Mouse (Mus musculus): ENCODE results near the gene Znhit6. TPM values are rescaled to one million over a fixed set of nuclear protein-coding genes. Genes with fewer than 3 reads are reported as not detected.
A peak's percentile ranks its signal among the peaks of the same experiment; 100 is the strongest.

The Znhit6 gene
- 10 to 100 TPM; 20.8 to 23.5 TPM for total RNA-seq (2021)
- long read RNA-seq, experiment 1, transcript Znhit6-206 (11 exons, 1,127 nt), result major isoform, 9 of 21 reads
- long read RNA-seq, experiment 1, partial matches to known transcripts, result 8 of 21 reads
- long read RNA-seq, experiment 1, other reads (novel, unspliced or antisense), result 0 of 21 reads
- long read RNA-seq, experiment 2, transcript Znhit6-201 (10 exons, 2,339 nt), result major isoform, 23 of 32 reads
- long read RNA-seq, experiment 2, partial matches to known transcripts, result 3 of 32 reads
- long read RNA-seq, experiment 2, other reads (novel, unspliced or antisense), result 4 of 32 reads

GRCm38 (mm10) chr3:145575743-145576481 is at the start of gene Znhit6:
Gene Znhit6 (plus strand): TSS chr3:145576205.
- DNase-seq (ENCODE audit: low spot score in 2 of 2), result peak; percentile 68 to 82

DNA sequence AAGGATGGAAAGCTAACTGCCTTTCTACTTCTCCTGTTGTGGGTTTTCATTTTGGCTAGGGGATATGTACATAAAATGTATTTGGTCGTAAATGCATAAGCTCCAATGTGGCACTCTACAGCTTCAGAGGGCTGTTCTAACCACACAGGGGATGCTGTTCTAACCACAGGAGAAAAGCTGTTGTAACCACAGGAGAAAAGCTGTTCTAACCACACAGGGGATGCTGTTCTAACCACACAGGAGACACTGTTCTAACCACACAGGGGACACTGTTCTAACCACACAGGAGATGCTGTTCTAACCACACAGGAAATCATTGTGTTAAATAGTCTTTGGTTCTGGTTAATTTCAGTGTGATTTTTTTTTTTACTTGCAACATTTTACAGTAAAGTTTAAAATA is 38.1 kb upstream of the Znhit6 start:
- no peak for DNase-seq (ENCODE audit: low spot score in 2 of 2)

DNA sequence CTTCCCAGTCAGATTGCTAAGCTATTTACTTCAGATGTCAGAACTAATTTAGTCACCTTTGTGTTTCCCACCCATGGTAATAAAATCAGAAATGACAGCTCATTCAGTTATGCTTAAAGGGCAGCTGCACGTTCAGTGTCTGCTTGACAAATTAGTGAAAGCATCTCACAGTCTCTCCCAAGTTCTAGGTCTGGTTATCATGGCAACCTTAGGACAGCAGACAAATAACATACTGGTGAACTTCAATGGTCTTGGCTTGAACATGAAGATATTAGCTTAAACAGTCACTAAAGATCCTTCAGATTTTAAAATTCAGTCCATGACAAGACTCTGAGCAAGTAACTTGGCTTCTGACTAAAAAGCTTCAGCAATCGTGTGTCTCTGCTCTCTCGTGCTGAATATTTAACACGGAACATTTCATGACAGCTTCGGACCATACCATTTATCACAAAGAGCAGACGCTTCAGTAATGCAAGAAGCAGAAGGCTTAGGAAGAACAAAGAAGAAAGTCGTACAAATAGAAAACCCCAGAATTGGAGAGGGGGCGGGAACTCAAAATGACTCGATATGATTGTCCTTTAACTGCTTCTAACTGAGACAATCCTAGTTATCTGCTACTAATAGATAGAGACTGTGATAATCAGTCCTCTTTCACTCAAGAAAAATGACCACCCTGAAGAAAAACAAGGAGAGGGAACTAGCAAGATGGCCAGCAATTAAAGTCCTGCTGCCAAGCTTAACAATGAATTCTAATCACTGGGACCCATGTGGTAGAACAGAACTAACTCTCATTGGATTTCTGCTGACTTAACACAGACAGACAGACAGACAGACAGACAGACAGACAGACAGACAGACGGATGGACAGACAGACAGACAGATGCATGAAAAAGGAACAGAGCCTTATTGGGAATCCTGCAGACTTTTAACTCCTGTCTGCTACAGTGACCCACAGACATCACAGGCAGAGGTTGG is 27.3 kb upstream of the Znhit6 start:
- no peak for DNase-seq (ENCODE audit: low spot score in 2 of 2)

GRCm38 (mm10) chr3:145550216-145550615 is 25.8 kb upstream of the Znhit6 start:
- no peak for DNase-seq (ENCODE audit: low spot score in 2 of 2)

DNA sequence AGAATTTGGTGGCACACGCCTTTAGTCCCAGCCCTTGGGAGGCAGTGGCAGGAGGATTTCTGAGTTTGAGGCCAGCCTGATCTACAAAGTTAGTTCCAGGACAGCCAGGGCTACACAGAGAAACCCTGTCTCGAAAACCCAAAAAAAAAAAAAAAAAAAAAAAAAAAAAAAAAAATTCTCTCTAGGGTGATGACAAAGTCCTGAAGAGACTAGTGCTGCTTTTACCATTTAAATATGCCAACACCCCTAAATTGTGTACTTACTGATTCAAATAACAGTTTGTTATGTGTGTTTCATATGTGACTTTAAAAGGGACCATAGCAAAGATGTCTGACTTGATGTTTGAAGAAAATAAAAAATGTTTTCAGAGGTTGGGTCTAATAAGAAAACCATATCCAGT is 21.6 kb upstream of the Znhit6 start:
- DNase-seq (ENCODE audit: low spot score in 2 of 2), result no peak

- DNase-seq (ENCODE audit: low spot score in 2 of 2), result no peak
These were observed 19.8 kb upstream of the Znhit6 start for GRCm38 (mm10) chr3:145556206-145556605.

DNA sequence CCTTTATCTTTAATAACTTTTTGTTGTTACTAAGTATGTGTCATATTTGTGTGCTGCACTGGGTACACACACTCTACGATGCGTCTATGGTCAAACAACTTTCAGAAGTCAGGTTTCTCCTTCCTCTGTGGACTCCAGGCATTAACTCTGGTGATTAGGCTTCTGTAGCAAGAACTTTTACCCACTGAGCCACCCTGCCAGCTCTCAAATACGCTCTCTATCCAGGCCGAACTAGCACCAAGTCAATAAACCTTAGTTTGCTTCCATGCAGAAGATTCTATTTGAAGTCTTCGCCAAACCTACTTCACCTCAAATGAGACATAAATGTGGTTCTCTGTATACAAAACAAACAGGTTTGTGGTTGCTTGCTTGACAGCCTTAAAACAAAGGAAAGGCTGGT is 16.3 kb upstream of the Znhit6 start:
- no peak for DNase-seq (ENCODE audit: low spot score in 2 of 2)

DNA sequence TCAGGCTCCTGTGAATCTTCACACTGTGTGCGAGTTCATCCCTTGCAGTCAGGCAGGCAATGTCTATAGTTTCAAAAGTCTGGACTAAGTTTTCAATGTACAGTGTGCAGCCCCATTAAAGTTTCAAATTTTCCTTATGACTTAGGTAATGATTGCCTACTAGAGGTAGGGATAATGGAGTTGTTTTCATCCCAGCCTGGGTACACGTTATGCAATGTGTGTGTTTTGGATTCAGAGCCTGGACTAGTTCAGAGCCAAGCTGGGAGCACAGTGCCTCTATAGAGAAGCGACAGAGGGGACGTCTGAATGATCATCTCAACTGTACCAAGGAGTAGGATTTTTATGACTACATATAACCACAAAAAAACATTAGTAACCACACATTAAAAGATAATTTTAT is 15.9 kb upstream of the Znhit6 start:
- DNase-seq (ENCODE audit: low spot score in 2 of 2), result no peak

DNA sequence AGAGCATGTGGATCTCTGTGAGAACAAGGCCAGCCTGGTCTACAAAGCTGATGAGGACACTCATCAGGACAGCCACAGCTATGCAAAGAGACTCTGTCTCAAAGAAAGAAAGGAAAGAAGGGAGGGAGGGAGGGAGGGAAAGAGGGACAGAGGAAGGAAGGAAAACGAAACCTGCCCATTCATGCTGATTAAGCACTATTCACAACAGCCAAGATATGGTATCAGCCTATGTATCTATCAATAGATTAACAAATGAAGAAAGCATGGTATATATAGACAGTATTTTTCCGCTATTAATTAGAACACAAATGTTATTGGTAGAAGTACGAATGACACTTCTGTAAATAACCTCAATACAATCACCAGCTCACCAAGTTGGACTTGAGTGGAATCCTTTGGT is 1.5 kb upstream of the Znhit6 start:
- no peak for DNase-seq (ENCODE audit: low spot score in 2 of 2)

DNA sequence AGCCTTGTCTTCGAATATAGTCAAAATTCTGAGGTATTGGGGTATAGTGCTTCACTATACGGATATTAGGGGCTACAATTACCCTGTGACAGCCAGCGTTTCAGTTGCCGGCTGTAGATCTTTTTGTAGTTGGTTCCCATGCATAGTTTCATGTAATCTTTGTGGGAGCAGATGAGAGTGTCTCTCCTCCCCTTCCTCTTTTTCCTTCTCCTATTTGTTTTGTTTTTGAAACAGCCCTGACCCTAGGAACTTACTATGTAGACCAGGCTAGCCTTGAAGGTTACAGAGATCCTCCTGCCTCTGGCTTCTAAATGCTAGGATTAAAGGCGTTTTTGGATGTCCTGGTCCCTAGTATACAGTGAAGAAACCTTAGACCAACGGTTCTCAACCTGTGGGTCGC is 665 bp upstream of the Znhit6 start:
- DNase-seq (ENCODE audit: low spot score in 2 of 2), result no peak

GRCm38 (mm10) chr3:145576482-145576822 is 447 bp downstream of the Znhit6 start:
- no peak for DNase-seq (ENCODE audit: low spot score in 2 of 2)

DNA sequence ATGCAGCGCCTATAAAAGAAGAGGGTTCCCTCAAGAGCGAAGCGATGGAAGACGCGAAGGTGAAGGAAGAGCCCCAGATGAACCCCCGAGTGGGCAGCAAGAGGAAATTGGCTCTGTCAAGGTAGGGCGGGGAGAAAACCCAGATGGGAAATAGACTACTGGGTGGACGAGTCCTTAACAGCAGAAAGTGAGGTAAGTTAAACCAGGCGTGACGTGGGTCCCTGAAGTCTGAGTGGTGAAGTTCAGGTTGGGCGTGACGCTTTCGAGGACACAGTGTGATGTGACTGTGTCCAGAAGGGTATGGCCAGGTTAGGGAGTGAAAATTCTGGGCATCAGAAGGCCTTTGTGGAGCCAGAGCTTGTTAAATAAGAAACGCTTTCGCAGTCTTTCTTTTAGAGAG is 871 bp downstream of the Znhit6 start:
- no peak for DNase-seq (ENCODE audit: low spot score in 2 of 2)

GRCm38 (mm10) chr3:145583043-145583442 is 7.0 kb downstream of the Znhit6 start:
- DNase-seq (ENCODE audit: low spot score in 2 of 2), result no peak

DNA sequence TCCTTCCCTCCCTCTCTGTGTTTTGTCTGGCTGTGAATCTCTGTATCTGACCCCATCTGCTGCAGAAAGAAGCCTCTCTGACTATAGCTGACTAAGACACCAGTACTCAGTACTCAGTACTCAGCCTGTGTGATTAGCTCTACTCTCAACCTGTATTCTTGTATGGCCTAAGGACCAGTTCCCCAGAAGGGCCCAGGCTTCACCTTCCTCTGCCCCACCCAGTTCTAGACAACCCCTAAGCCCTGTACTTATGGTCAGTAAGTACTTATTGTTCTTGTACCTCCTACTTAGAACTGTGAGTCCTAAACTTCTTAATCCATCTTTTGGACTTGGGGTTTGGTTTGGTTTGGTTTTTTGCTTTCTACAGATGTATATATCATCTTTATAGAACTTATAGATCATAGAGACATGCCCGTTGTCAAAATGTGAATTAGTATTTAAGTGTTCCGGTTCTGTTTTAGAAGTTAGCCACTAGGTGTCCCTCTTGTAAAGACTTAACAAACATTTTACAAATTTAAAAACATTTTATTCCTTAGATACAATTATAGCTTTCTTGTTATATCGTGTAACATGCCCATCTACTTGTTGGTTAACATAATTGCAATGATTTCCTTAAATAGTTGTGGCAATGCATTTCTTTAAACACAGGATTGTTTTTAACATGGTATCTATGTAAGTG is 7.7 kb downstream of the Znhit6 start:
- DNase-seq (ENCODE audit: low spot score in 2 of 2), result no peak

GRCm38 (mm10) chr3:145590562-145590961 is 14.6 kb downstream of the Znhit6 start:
- no peak for DNase-seq (ENCODE audit: low spot score in 2 of 2)

DNA sequence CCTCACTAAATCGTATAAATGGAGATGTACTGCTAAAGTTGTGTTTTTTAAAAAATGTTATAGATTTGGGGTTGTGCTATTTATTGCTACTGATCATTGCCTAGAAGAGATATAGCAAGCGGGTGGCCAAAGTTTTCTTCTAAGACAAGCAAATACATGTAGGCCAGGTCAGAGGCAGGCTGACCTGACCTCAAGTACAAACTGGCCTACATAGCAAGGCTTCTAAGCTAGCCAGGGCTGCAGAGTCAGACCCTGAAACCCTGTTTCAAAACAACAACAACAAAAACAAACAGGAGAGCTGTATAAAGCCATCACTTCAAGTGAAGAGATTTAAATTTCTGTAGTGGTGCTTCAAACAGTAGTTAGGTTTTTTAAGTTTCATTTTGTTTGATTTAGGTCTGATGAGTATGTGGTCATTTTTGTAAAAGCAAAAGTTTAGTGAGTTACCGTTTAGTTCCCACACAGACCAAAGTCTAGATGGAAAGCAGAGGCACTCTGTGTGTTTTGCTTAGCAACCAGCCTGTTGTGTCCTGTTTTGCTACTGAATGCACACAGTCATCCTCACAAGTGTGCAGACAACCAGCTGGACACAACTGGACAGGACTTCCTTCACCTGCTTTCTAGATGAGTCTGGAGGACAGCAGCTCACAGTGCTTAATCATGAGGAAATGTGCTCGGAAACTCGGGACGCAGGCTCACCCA is 16.0 kb downstream of the Znhit6 start:
- no peak for DNase-seq (ENCODE audit: low spot score in 2 of 2)

DNA sequence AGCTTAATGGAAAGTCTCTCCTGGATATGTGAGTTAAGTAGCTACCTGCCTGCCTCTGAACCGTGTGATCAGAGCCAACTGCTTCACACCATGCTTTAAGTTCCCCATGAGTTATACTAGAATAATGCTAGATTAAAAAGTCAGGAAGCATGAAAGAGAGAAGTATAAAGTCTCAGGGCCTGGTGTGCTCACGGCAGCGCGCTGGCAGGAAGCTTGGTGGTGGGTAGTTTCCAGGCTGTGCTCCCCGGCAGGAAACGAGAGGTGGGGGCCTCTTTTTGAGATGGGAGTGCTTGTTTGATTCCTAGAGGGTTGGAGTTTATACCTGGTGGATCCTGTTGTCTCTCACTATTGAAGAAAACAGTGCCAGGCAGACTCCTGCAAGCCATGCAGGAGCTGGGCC is 19.3 kb downstream of the Znhit6 start:
- DNase-seq (ENCODE audit: low spot score in 2 of 2), result no peak

- no peak for DNase-seq (ENCODE audit: low spot score in 2 of 2)
These were observed 23.1 kb downstream of the Znhit6 start for GRCm38 (mm10) chr3:145599059-145599458.

GRCm38 (mm10) chr3:145600801-145601200 is 24.8 kb downstream of the Znhit6 start:
- DNase-seq (ENCODE audit: low spot score in 2 of 2), result no peak

GRCm38 (mm10) chr3:145601345-145601744 is 25.3 kb downstream of the Znhit6 start:
- DNase-seq (ENCODE audit: low spot score in 2 of 2), result no peak

Measured in adrenal gland, postnatal 4 days (tissue).